Mouse (Mus musculus): ENCODE data around the gene Fryl.

The Fryl gene

DNA sequence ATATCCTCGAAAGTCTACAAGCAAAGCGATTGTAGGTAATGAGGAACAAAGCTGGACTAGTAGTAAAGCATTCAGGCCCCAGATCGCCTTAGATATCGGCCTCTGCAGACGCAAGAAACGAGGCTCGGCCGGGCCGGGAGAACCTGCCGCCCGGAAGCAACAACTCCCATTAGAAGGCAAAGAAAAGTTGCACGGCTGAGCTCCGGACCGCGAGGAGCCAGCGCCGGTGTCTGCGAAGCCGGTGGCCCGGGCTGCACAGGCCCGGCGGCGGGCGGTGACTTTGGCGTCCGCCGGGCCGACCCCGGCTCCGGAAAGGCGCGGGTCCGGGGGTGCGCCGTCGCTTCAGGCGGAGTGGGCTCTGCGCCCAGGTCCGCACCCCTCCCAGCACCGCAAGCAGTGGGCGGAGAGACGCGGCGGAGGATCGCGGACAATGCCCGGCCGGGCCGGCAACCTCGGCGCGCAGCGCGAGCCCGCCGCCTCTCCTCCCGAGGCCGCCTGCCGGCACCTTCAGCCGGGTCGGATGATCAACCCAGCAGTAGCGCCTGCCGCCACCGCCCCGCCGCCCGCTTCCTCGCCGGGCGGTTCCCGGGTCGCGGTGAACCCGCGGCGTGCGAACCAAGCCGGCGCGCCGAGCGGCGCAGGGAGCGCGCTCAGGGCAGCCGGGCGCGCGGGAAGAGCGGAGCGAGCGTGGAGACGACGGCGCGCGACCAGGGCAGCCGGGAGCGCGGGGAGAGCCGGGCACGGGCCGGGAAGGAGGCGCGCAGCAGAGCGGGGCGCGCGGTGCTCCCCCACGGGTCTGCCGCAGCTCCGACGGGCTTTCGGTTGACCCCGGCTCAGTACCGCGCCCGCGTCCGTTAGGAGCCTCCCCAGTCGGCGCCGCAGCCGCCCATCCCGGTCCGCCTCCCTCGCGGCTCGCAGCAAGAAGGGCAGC lies 833 bp downstream of the Fryl start:
- DNase-seq = peak; percentile 56 to 69

DNA sequence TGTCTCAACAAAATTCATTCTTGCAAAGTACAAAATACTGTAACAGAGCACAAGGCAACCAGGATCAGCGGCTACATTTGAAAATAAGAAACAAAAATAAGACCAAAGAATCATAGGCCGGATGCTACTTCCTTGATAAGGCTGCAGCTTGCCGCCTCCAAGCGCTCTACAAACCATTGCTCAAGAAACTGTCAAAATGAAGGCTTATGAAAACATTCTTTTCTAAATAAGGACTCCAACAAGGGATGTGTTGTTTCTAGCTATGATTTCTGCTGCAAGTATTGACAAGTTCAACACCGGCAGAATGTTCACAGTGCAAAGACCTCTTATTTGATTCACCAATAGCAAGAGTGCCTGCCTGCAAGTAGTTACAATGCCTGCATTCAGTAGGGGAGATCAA lies 1.8 kb downstream of the Fryl start:
- no peak for DNase-seq

DNA sequence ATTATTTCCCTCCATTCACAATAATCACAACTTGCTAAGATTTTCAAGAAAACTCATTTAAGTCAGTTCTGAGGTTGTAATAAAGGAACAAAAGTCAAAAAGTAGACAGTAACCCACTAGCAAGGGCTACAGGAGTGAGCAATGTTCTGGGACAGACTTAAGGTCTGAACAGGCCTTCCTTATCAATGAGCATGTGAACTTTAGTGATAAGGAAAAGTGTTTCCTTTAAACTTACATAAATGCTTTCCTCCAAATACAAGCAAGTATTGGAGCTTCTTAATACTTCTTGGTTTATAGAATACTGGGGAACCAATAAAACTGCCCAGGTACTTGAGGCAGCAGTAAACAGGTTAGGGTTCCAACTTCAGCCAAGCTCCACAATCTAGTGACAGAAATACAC lies 3.7 kb downstream of the Fryl start:
- no peak for DNase-seq

DNA sequence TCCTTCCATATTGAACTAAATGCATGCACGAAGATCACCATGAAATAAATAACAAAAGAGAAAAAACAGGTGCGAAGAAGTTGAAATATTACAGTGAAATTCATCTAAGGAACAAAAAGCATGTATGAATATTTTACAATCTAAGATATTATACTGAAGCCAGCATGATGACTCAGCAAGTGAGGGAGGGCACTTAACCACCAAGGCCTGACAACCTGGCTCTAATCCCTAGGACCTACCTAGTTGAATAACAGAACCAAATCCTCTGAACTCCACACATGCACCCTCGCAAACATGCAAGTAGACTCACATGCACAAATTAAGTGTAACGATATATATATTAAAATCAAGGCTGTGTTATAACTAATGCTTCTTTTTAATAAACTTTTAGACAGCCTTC lies 7.1 kb downstream of the Fryl start:
- DNase-seq = no peak

DNA sequence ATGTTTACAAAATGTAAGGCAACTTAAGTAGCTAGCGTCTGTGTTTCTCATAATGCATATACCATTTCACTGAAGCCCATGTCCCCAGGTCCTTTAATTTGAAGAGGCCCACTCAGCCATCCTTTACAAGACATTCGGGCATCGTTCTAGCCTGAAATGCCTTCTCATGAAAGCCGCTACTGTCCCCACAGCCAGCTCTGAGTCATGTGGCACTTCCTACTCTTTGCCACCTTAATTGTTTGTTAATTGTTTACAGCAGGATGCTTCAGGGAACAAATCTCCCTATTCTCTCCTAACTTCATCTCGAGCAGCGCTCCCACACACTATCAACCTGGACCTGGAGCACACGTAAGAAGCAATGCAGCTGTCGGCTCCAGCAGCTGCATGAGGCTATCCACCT lies 8.2 kb downstream of the Fryl start:
- DNase-seq = no peak

DNA sequence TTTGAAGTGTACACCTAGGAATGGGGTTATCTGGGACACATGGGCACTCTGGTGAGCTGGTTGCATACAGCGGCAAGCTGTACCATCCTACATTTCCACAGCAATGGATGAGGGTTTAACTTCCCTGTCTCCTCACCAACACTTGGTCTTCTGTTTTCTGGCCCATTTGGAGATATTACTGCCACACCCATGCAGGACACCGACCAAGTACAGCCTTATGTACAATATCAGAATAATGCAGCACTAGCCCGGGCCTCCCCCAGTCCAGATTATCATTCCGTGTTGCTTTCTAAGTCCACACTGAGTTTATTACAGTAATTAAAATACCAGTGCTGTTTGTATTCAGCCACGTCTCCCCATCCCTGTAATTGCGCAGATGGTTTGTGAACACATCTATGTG lies 10.0 kb downstream of the Fryl start:
- no peak for DNase-seq

DNA sequence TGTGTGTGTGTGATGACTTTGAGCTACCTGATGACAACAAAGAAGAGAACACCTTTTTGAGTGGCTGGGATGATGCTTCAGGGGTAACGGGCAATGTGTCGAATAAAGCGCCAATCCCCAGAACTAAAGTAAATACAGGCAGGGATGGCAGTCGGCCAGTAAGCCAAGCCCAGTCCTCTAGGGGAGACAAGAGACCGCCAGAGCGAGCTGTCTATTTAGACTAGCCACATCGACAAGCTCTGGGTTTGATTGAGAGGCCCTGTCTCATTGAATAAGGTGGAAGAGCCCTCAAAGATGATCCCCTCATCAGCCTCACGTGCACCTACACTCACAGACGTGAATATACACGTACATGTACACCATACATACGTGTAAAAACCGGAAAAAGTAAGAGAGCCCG lies 12.0 kb downstream of the Fryl start:
- DNase-seq = no peak

DNA sequence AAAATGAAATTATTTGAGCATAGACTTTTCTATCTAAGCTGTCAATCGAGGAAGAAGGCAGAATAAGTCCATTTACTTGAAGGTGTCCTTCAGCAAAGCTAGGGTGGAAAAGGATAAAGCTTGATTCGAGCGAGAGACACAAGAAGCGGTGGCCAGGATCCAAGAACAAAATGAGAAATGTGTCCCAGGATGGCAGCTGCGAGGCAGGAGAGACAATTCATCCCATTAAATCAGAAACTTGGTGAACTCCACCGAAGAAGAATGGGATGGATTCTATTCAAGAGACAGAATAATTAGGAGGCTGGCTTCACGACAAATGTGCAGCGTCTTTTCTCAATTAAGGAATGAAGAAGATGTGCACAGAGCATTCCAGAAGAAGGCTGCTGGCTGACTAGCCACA lies 14.5 kb downstream of the Fryl start:
- no peak for DNase-seq

DNA sequence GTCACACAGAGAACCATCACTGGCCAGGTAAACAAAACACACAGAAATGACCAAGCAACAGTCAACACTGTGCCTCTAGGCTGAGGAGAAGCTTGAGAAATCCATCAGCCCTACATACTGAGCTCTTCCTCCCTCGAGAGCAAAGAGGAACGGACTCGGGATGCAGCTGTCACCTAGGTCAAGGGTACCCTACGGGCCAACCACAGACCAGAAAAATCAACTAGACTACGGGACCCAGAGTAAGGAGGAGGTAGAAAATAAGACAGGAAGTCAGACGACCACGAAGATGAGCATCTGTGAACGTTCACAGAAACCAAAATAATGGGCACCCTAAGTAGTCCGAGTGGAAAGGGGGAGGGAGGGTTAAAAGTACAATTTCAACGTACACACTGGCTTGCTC lies 15.1 kb downstream of the Fryl start:
- peak; percentile 41 to 52 for DNase-seq

DNA sequence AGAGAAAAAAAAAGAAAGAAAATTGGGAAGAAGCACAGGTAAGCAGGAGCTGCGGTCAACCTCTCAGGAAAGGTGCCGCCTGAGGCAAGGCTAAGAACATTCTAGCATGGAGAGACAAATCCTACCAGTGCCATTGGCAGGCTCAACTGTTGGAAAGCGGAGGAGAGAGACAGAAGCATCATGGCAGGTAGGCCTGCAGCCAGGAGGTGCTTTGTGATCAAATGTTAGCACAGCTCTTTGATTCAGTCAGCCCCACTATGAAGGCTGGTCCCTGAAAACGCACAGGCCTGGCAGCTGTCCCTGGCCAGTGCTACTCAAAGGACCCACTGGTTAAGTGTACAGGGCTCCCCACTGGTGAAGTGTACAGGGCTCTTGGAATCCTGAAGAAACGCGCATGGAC lies 16.0 kb downstream of the Fryl start:
- DNase-seq = no peak

DNA sequence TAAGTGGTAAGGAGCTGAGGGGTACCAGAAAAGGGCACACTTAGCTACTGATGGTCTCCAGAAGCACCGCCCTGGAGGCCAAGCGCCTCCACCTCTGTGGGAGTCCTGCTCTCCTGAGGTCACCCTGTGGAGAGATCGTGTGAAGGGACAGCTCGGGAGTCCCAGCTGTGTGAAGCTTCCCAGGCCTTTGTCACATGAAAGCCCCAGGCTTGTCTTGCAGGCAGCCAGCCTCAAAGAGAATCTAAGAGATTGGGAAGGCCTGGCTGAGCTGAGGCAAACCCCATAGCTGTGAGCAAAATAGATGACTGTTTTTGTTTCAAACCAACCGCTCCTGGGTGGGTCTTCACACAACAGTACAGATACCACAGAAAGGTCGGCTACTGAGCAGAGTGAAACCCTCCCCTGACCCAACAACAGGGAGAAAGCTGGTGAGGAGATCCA lies 19.5 kb downstream of the Fryl start:
- DNase-seq = no peak

DNA sequence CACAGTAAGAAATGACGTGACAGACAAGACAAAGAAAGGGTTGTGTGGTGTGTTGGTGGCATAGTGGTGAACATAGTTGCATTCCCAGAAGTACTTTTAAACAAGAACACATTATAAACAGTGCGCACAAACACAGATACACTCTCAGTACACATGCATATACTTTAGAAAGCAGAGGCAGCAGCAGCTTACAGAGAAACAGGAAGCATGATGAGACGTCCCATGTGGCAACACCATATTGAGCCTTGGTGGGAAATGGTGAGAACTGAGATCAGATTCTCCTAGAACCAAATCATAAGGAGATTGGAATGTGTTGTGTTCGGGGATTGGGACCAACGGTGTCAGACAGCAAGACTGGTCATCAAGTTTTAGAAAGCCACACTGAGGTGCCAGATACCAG lies 21.2 kb downstream of the Fryl start:
- no peak for DNase-seq

DNA sequence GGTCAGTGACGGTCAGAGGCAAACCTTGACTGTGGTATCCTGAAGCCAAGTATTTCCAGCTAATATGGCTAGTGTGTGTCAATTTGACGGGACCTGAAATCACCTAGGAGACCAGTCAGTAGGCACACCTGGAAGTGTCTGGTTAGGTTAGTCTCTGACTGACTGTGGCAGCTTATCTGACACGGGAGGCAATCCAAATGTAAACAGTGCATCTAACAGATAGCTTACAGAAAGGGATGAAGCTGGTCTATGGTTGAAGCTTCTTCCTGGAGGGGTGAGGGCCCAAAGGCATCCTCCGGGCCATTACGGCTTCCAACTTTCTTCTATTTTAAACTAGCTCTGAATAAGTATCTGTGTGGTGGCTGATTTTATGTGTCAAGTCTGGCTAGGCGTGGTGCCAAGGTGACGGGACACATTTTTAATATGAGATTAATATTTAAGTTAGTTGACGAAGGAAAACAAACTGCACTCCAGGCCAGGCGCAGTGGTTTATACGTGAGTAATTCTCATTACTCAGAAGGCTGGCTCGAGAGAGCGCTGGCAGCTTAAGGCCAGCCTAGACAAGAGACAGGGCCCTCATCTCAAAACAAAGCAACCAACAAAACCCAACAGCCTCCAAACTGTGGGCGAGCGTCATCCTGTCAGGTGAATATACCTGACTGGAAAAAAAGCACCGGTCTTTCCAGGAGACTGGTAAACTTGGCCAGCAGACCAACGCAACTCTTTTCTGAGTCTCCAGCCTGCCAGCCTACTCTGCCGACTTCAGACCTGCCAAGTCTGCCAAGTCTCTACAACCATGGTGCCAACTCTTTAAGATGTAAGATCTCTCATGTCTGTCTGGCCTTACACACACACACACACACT lies 23.2 kb downstream of the Fryl start:
- DNase-seq = no peak

DNA sequence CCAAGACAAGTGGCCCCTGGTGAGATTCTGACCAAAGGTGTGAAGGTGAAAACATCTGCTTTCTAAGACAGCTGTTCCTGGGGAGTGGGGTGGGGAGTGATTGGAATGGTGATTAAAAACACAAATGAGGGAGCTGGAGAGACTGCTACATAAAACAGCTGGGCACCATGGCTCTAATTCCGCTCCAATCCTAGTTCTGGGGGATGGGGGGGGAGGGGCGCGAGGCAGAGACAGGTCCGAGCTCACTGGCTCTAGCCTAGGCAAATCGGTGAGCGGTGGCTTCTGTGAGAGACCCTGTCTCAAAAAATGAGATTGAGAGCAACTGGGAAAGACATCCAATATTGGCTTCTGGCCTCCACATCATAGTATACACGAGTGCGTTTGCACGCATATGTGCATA lies 24.2 kb downstream of the Fryl start:
- no peak for DNase-seq

DNA sequence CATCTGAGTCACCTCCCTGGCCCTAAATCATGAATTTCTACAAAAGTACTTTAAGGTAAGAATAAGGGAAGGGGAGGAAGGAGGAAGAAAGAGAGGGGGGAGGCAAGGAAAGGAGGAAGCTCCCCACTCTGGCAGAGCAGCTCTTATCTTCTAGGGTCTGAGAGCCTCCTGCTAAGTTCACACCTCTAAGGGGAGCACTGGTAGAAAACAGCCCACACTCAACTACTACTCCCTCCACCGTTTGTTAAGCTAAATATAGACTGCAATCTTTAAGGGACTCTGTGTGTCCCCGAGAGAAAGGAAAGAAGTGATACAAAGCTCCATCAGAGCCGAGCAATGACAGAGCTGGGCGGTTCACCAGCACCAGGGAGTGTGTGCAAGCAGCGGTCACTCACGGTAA lies 24.6 kb downstream of the Fryl start:
- DNase-seq = no peak

DNA sequence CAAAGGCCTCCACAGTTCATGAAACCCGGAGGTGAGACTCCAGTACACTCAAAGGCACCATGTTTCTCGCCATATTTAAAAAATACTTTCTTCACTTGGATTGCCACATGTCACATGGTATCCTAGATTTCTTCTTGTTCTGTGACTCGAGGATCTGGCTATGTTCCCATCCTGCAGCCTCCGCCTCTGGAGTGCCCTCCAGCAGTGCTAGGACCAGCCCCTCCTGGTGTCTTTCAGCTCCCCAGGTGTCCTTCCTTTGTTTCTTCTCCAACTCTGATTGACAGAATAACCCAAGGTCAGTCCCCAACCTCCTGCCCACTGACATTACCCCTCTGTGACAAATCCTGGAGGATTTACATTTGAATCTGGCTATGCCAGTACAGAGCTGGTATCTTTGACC lies 26.2 kb downstream of the Fryl start:
- no peak for DNase-seq

DNA sequence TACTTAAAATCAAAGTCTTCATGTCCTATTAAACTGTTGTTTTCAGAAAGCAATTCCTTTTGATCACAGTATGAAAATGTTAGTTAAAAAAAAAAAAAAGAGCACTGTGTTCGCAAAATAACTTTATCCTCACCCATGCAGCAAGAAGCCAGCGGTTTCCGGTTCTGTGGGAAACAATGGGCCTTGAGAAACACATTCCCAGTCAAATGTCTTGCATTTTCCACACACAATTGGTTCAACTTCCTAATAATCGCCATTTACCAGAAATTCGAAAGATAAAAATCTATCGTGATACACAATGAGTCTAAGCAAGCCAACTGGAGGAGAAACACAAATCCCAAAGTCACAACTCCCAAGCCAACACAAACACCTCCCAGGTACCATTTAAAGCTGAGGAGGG lies 27.0 kb downstream of the Fryl start:
- no peak for DNase-seq

DNA sequence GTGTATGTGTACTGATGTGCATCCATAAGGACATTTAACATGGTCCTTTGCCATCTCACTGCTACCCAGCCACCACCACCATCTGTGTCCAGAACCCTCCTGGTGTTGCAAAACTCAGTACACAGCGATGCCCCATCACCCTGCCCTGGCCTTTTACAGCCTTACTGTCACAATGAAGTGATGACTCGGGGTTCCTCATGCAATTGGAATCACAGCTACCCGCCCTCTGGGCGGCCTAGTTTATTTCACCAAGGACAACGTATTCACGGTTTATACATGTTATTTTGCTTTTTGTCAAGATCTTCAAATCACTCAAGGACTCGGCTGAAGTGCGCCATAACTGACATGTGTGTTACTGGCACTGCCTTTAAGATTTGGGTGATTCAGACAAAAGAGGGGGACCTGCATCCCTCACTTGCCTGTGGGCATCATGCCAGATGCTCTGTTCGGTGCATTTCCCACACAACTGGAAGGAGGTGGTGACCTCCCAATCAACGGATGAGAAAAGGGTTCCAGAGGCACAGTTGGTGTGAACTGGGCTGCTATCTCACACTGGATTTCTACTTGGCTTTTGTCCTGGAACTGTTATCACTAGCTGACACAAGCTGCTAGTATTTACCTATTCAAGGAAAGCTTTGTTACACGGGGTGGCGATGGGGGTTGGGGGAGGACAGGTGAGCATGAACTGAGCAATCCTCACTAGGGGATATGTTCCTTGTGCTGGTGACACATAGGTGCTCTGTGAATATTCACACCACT lies 27.9 kb downstream of the Fryl start:
- no peak for DNase-seq

DNA sequence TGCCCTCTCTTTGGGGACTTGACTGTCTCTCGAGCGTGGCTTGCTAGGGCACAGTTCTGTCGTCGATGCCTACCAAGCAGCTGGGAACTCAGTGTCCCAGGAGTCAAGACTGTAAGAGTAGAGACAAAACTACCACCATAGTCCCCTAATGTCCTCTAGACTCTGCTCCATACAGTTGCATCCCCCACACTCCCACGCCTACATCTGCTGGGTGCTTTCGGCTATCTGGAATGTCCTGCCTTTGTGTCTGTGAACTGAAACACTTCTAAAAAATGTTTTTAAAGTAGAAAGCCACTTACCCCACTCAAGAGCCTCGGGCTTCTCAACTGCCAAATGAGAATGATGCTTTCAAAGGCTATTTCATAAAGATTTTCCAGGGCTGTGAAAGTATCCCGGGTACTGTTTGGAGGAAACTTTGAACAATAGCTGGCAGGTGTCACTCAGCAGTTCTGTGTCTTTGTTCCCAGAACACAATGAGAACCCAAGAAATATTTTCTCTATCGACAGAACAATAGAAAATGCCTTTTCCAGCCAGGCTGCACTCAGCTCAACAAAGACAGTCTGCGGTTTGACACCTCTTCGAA lies 28.8 kb downstream of the Fryl start:
- DNase-seq = no peak

DNA sequence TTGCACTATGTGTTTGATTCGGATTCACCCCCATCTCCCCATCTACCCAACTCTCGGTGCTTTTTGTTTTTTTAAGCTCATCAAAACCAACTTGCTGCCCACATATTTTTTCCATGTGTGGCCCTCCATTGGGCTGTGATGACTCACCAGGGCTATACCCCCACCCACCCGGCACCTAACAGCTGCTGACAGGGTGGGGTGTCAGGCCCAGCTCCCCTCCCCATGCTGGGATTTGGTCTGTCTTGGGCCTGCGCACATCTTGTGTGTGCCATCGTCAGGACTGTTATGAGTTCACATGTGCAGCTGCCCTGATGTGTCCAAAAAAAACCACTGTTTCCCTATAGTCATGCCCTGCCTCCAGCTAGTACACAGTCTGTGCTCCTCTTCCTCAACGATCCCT lies 33.4 kb downstream of the Fryl start:
- DNase-seq = peak in 1 of 2 experiments; percentile 20

DNA sequence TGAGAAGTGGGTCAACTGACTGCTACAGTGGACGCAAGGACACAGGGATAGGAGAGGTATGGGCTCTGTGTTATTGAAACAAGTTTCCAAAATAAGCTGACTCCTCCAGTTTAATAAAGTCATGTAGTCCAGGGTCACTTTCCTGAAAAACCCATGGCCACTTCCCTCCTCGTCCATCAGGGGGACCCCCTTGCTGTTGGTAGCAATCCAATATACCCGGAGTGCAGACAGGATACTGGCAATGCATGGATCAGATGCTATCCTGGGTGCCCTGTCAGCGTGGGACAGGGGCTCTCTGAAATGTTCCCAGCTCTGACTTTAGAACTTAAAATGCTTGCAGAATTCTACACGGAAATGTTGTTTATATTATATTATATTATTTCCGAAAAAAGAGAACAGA lies 34.0 kb downstream of the Fryl start:
- no peak for DNase-seq

DNA sequence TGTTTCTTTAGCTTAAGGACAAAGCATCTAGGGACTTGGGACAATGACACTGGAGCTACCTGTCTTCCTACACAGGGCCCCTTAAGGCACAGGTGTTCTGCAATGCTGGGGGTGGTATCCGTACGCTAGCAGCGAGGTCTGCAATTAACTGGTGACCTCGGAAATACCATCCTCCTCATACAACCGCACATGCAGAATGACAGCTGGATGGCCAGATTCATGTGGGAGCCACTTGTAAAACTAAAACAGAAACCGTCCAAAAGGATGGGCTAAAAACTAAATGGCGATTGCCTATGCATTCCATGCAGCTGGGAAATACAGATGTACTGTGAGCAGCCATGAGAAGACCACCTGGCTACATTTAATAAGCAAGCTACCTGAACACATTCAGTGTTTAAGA lies 34.6 kb downstream of the Fryl start:
- no peak for DNase-seq

DNA sequence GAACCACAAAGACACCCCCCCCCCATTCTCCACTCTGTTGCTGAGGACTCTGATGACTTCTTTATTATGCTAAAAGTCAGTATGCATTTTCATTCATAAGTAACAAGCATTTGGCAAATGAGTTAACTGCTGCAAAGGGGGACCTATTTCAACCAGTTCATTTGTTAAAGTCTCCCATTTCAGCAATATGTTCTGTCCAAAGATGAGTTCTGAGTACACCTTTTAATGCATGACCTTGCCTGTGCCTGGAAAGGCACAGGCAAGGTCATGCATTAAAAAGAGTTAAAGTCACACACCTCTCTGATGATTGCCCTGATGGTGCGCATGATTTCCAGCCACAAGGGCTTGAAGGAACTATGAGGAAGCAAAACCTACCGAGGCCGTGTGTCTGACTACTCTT lies 36.7 kb downstream of the Fryl start:
- DNase-seq = no peak
